Mouse (Mus musculus) stomach, embryonic 15.5 days (tissue): ENCODE results near the gene Olfr165. TPM values are rescaled to one million over a fixed set of nuclear protein-coding genes. Genes with fewer than 3 reads are reported as not detected.
"Not testable (repeated sequence)": the region's sequence is repeated elsewhere in the genome, so short reads cannot be mapped to it uniquely, and the experiment has no call there.

Source experiments
- ATAC-seq: fragments of 200-750 bp; cut with Nextera tagmentation; 2 replicates; pipeline ENCODE4 v1.8.0; 2017; ENCODE audit warnings: low read depth, moderate number of reproducible peaks, moderate TSS enrichment; ENCODE audit not compliant: insufficient read depth, low FRiP score
- H3K27ac ChIP-seq: fragments of 300-500 bp; sonication (generic); 2 replicates; pipeline ENCODE4 v1.5.1; 2015; ENCODE audit warnings: mild to moderate bottlenecking, inconsistent platforms
- H3K27me3 ChIP-seq: fragments of 300-500 bp; sonication (generic); replicated peaks from 2 replicates; pipeline ENCODE4 v1.6.1; 2015; ENCODE audit warnings: inconsistent platforms
- H3K36me3 ChIP-seq: fragments of 300-500 bp; sonication (generic); 2 replicates; pipeline ENCODE4 v1.6.1; 2015; ENCODE audit warnings: inconsistent platforms
- H3K4me1 ChIP-seq: fragments of 300-500 bp; sonication (generic); 2 replicates; pipeline ENCODE4 v1.6.1; 2015; ENCODE audit warnings: inconsistent platforms
- H3K4me2 ChIP-seq: fragments of 300-500 bp; sonication (generic); 2 replicates; pipeline ENCODE4 v1.6.1; 2015; ENCODE audit warnings: mild to moderate bottlenecking, inconsistent platforms
- H3K4me3 ChIP-seq: fragments of 300-500 bp; sonication (generic); replicated peaks from 2 replicates; pipeline ENCODE4 v1.5.1; 2015; ENCODE audit warnings: inconsistent platforms
- H3K9ac ChIP-seq: fragments of 300-500 bp; sonication (generic); 2 replicates; pipeline ENCODE4 v1.6.1; 2015; ENCODE audit warnings: inconsistent platforms
- H3K9me3 ChIP-seq: fragments of 300-500 bp; sonication (generic); 2 replicates; pipeline ENCODE4 v1.6.1; 2016; ENCODE audit warnings: inconsistent platforms
- WGBS: fragments of 180-500 bp; shearing (Covaris S2); methylation state at CpG from one replicate; pipeline ENCODE4 v1.1.7; 2015; 5-methylcytosine and 5-hydroxymethylcytosine counted together
- polyA plus RNA-seq: library from polyadenylated mRNA; unstranded; fragments of >200 nt; fragmentation: Nextera tagmentation; extraction: Ambion mirVana; gene quantifications from 2 replicates; pipeline ENCODE4 v1.2.1, GENCODE M21; 2015

The Olfr165 gene
- not detected in 2 replicates for polyA plus RNA-seq

- no peak within 1 kb of the TSS for H3K27ac ChIP-seq
- 43% methylated on average over 1 of the region's 1 CpGs for WGBS
- H3K36me3 ChIP-seq, result no peaks in the 10 kb centered on the region
- no peak within 1 kb of the TSS for H3K4me3 ChIP-seq
- H3K9ac ChIP-seq, result no peak within 1 kb of the TSS
- H3K9me3 ChIP-seq, result no peaks in the 10 kb centered on the region
- H3K4me2 ChIP-seq, result no peak within 1 kb of the TSS
- H3K27me3 ChIP-seq, result no peaks in the 10 kb centered on the region
- no peaks in the 10 kb centered on the region for H3K4me1 ChIP-seq
- no peak for ATAC-seq
Observed at GRCm38 (mm10) chr16:19423034-19423433, at the start of gene Olfr165. Gene Olfr165, minus strand, starts transcription at chr16:19423134.

GRCm38 (mm10) chr16:19464365-19464764, 41.4 kb upstream of the Olfr165 start:
- Histone ChIP-seq H3K4me2 (no peak overlapping the region), H3K36me3 (no peaks in the 10 kb centered on the region), H3K9ac (no peak overlapping the region), H3K27me3 (no peaks in the 10 kb centered on the region), H3K4me3 (no peak overlapping the region), H3K4me1 (no peaks in the 10 kb centered on the region), H3K27ac (no peak overlapping the region), H3K9me3 (no peaks in the 10 kb centered on the region)
- no peak for ATAC-seq
- WGBS, result 88% methylated on average over 1 of the region's 1 CpGs

- H3K4me3 ChIP-seq, H3K27me3 ChIP-seq, H3K4me2 ChIP-seq, ATAC-seq, H3K4me1 ChIP-seq, H3K9me3 ChIP-seq, H3K36me3 ChIP-seq, H3K9ac ChIP-seq, H3K27ac ChIP-seq: not testable (repeated sequence)
- 79% methylated on average over 4 of the region's 4 CpGs for WGBS
Observed at GRCm38 (mm10) chr16:19458741-19459140, 35.8 kb upstream of the Olfr165 start.

GRCm38 (mm10) chr16:19387984-19388383, 35.0 kb downstream of the Olfr165 start:
- Histone ChIP-seq H3K27ac (no peak overlapping the region), H3K27me3 (no peaks in the 10 kb centered on the region), H3K4me1 (no peaks in the 10 kb centered on the region), H3K9me3 (no peaks in the 10 kb centered on the region), H3K36me3 (no peaks in the 10 kb centered on the region), H3K4me3 (no peak overlapping the region), H3K9ac (no peak overlapping the region), H3K4me2 (no peak overlapping the region)
- no peak for ATAC-seq
- 53% methylated on average over 3 of the region's 3 CpGs for WGBS

Other genes with a start within 250 kb of the Olfr165 start
- gene Olfr164, start 109.1 kb downstream of the Olfr165 start, polyA plus RNA-seq, result not detected in 2 replicates
- not detected in 2 replicates for gene Olfr166, start 60.6 kb upstream of the Olfr165 start, polyA plus RNA-seq
- gene Olfr167, start 99.1 kb upstream of the Olfr165 start, polyA plus RNA-seq, result not detected in 2 replicates
- not detected in 2 replicates for gene Olfr168, start 112.4 kb upstream of the Olfr165 start, polyA plus RNA-seq
- gene Olfr169, start 148.7 kb upstream of the Olfr165 start, polyA plus RNA-seq, result not detected in 2 replicates
- gene Olfr170, start 188.7 kb upstream of the Olfr165 start, polyA plus RNA-seq, result not detected in 2 replicates
- gene Olfr171, start 206.8 kb upstream of the Olfr165 start, polyA plus RNA-seq, result not detected in 2 replicates